Mouse (Mus musculus): Measurements from ENCODE around the gene Slc12a4. TPM values are rescaled to one million over a fixed set of nuclear protein-coding genes. Genes with fewer than 3 reads are reported as not detected.

Gene Slc12a4
- polyA plus RNA-seq, 1 experiment from 2014 or later, result 29.2 TPM

GRCm38 (mm10) chr8:105933762-105934161 lies 32.1 kb downstream of the Slc12a4 start, which contains the start of gene Ctrl:
Gene Ctrl, minus strand, starts transcription at chr8:105933862.
- WGBS, result 92% methylated on average over 2 of the region's 2 CpGs
- Histone ChIP-seq H3K27ac (ENCODE audit: low read length) (no peak within 1 kb of the TSS), H3K4me3 (ENCODE audit: low read depth, low read length) (no peak within 1 kb of the TSS), H3K9ac (replicated peaks; ENCODE audit: low read depth) (no peak within 1 kb of the TSS), H3K9me3 (ENCODE audit: low read length) (no peaks in the 10 kb centered on the region), H3K4me2 (replicated peaks; ENCODE audit: low read depth, low read length) (no peak within 1 kb of the TSS), H3K4me1 (ENCODE audit: insufficient read depth, low read depth, low read length) (peaks cover 5% of the 10 kb centered on the region; the same call in 1 of the 2 replicates), H3K36me3 (ENCODE audit: insufficient read depth, low read length) (peaks cover 10% of the 10 kb centered on the region; the same call in 1 of the 2 replicates), H3K27me3 (replicated peaks; ENCODE audit: insufficient read depth, low read length) (no peaks in the 10 kb centered on the region)
- TF ChIP-seq EP300 (IDR thresholded peaks at IDR 0.05) (no peak), CTCF (IDR thresholded peaks at IDR 0.05) (no peak)
- ATAC-seq (no peak), DNase-seq (ENCODE audit: low spot score) (no peak)

- H3K27ac ChIP-seq (ENCODE audit: low read length), result no peak overlapping the region
- H3K27me3 ChIP-seq (replicated peaks; ENCODE audit: insufficient read depth, low read length), result no peaks in the 10 kb centered on the region
- no peak overlapping the region for H3K4me2 ChIP-seq (replicated peaks; ENCODE audit: low read depth, low read length)
- H3K9me3 ChIP-seq (ENCODE audit: low read length), result no peaks in the 10 kb centered on the region
- no peak overlapping the region for H3K9ac ChIP-seq (replicated peaks; ENCODE audit: low read depth)
- no peak for DNase-seq (ENCODE audit: low spot score)
- H3K4me3 ChIP-seq (ENCODE audit: low read depth, low read length), result no peak overlapping the region
- H3K4me1 ChIP-seq (ENCODE audit: insufficient read depth, low read depth, low read length), result peaks cover 5% of the 10 kb centered on the region; the same call in 1 of the 2 replicates
- TF ChIP-seq EP300 (IDR thresholded peaks at IDR 0.05) (no peak), CTCF (IDR thresholded peaks at IDR 0.05) (no peak)
- no peak for ATAC-seq
- 88% methylated on average over 11 of the region's 11 CpGs for WGBS
- H3K36me3 ChIP-seq (ENCODE audit: insufficient read depth, low read length), result peaks cover 10% of the 10 kb centered on the region; the same call in 1 of the 2 replicates
These were observed 33.4 kb downstream of the Slc12a4 start for GRCm38 (mm10) chr8:105932525-105932924.

GRCm38 (mm10) chr8:105931271-105931670 lies 34.6 kb downstream of the Slc12a4 start:
- ATAC-seq, result no peak
- peaks cover 10% of the 10 kb centered on the region; the same call in 1 of the 2 replicates for H3K36me3 ChIP-seq (ENCODE audit: insufficient read depth, low read length)
- H3K9me3 ChIP-seq (ENCODE audit: low read length), result no peaks in the 10 kb centered on the region
- H3K9ac ChIP-seq (replicated peaks; ENCODE audit: low read depth), result no peak overlapping the region
- no peaks in the 10 kb centered on the region for H3K27me3 ChIP-seq (replicated peaks; ENCODE audit: insufficient read depth, low read length)
- no peak overlapping the region for H3K4me2 ChIP-seq (replicated peaks; ENCODE audit: low read depth, low read length)
- DNase-seq (ENCODE audit: low spot score), result no peak
- no peak overlapping the region for H3K27ac ChIP-seq (ENCODE audit: low read length)
- H3K4me1 ChIP-seq (ENCODE audit: insufficient read depth, low read depth, low read length), result no peaks in the 10 kb centered on the region; the same call in 1 of the 2 replicates
- H3K4me3 ChIP-seq (ENCODE audit: low read depth, low read length), result no peak overlapping the region
- TF ChIP-seq CTCF (IDR thresholded peaks at IDR 0.05) (no peak), EP300 (IDR thresholded peaks at IDR 0.05) (no peak)
- 90% methylated on average over 3 of the region's 3 CpGs for WGBS

- 19% methylated on average over 8 of the region's 8 CpGs for WGBS
These were observed 35.3 kb downstream of the Slc12a4 start for GRCm38 (mm10) chr8:105930602-105931001.

DNA sequence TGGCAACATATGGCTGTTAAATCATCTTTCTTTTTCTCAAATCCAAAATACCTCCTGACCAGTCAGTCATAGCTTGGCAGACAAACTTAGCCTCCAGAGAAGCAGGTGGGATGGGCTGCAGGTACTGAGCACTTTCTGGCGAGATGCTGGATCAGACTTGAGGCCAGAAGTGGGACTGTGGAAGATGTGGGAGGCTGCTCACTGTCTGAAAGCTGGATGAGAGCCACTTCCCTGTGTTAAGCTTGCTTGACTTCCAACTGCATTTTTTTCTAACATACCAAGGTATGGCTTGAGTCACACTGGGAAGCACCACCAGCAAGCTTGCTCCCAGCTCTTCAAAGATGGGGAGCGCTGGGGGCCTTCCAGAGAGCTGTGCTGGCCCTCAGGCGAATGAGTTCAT lies 40.8 kb downstream of the Slc12a4 start:
- H3K4me2 ChIP-seq (replicated peaks; ENCODE audit: low read depth, low read length), result no peak overlapping the region
- DNase-seq (ENCODE audit: low spot score) (no peak), ATAC-seq (no peak)
- no peak overlapping the region for H3K27ac ChIP-seq (ENCODE audit: low read length)
- peaks cover 2% of the 10 kb centered on the region; the same call in 1 of the 2 replicates for H3K36me3 ChIP-seq (ENCODE audit: insufficient read depth, low read length)
- H3K4me3 ChIP-seq (ENCODE audit: low read depth, low read length), result no peak overlapping the region
- H3K9ac ChIP-seq (replicated peaks; ENCODE audit: low read depth), result no peak overlapping the region
- no peaks in the 10 kb centered on the region for H3K4me1 ChIP-seq (ENCODE audit: insufficient read depth, low read depth, low read length)
- WGBS, result 61% methylated on average over 3 of the region's 3 CpGs
- H3K27me3 ChIP-seq (replicated peaks; ENCODE audit: insufficient read depth, low read length), result no peaks in the 10 kb centered on the region
- no peaks in the 10 kb centered on the region for H3K9me3 ChIP-seq (ENCODE audit: low read length)
- TF ChIP-seq EP300 (IDR thresholded peaks at IDR 0.05), result no peak
- no peak for TF ChIP-seq CTCF (IDR thresholded peaks at IDR 0.05)

More at GRCm38 (mm10) chr8:105930602-105931001, 35.3 kb downstream of the Slc12a4 start:
- Histone ChIP-seq H3K9ac (replicated peaks; ENCODE audit: low read depth) (no peak overlapping the region), H3K27me3 (replicated peaks; ENCODE audit: insufficient read depth, low read length) (no peaks in the 10 kb centered on the region), H3K4me2 (replicated peaks; ENCODE audit: low read depth, low read length) (no peak overlapping the region), H3K4me1 (ENCODE audit: insufficient read depth, low read depth, low read length) (no peaks in the 10 kb centered on the region), H3K4me3 (ENCODE audit: low read depth, low read length) (no peak overlapping the region), H3K9me3 (ENCODE audit: low read length) (no peaks in the 10 kb centered on the region), H3K27ac (ENCODE audit: low read length) (no peak overlapping the region), H3K36me3 (ENCODE audit: insufficient read depth, low read length) (peaks cover 10% of the 10 kb centered on the region; the same call in 1 of the 2 replicates)
- ATAC-seq (peak; percentile 64; the same call in 1 of the 2 replicates), DNase-seq (ENCODE audit: low spot score) (peak; percentile 75)
- TF ChIP-seq CTCF (IDR thresholded peaks at IDR 0.05) (peak; percentile 96), EP300 (IDR thresholded peaks at IDR 0.05) (no peak)

DNA sequence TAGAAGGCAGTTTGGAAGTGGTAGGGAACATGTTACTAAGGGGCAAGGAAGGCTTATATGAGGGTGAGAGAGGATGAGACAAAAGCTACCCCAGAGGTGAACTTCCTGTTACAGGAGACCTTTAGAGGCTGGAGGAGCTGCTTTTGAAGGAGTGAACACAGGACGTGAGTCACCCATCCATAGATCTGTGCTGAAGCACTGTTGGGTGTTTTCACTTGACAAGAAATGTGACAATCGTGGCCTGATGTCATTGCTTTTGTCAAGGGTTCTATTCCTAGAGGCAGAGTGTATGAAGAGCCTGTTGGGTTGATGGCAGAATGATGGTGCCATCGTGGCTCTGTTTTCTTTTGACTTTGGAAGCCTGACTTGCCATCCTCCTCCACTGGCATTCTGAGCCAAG lies 46.5 kb downstream of the Slc12a4 start:
- ATAC-seq (no peak), DNase-seq (ENCODE audit: low spot score) (no peak)
- Histone ChIP-seq H3K9me3 (ENCODE audit: low read length) (no peaks in the 10 kb centered on the region), H3K27ac (ENCODE audit: low read length) (no peak overlapping the region), H3K9ac (replicated peaks; ENCODE audit: low read depth) (no peak overlapping the region), H3K36me3 (ENCODE audit: insufficient read depth, low read length) (no peaks in the 10 kb centered on the region), H3K4me1 (ENCODE audit: insufficient read depth, low read depth, low read length) (no peaks in the 10 kb centered on the region), H3K27me3 (replicated peaks; ENCODE audit: insufficient read depth, low read length) (no peaks in the 10 kb centered on the region), H3K4me2 (replicated peaks; ENCODE audit: low read depth, low read length) (no peak overlapping the region), H3K4me3 (ENCODE audit: low read depth, low read length) (no peak overlapping the region)
- 86% methylated on average over 3 of the region's 3 CpGs for WGBS
- TF ChIP-seq EP300 (IDR thresholded peaks at IDR 0.05) (no peak), CTCF (IDR thresholded peaks at IDR 0.05) (no peak)

Data from lung, postnatal 0 days (tissue).